Mouse (Mus musculus): ENCODE measurements around the gene Ltc4s.

The Ltc4s gene

GRCm38 (mm10) chr11:50198219-50198846 lies 40.1 kb downstream of the Ltc4s start:
- no peak for DNase-seq (ENCODE audit: low spot score)

- DNase-seq (ENCODE audit: low spot score), result no peak
Observed at GRCm38 (mm10) chr11:50197500-50197899, 40.9 kb downstream of the Ltc4s start.

- no peak for DNase-seq (ENCODE audit: low spot score)
Observed at GRCm38 (mm10) chr11:50194793-50195192, 43.6 kb downstream of the Ltc4s start.

GRCm38 (mm10) chr11:50194070-50194469 lies 44.3 kb downstream of the Ltc4s start:
- DNase-seq (ENCODE audit: low spot score), result no peak

GRCm38 (mm10) chr11:50192278-50192677 lies 46.1 kb downstream of the Ltc4s start:
- no peak for DNase-seq (ENCODE audit: low spot score)

GRCm38 (mm10) chr11:50190362-50190761 lies 48.1 kb downstream of the Ltc4s start:
- no peak for DNase-seq (ENCODE audit: low spot score)

- no peak for DNase-seq (ENCODE audit: low spot score)
Observed at GRCm38 (mm10) chr11:50188682-50189081, 49.7 kb downstream of the Ltc4s start.

All from ovary, postnatal 14 days (tissue).